Mouse (Mus musculus): Measurements from ENCODE around the gene Ppp3r1.

Ppp3r1 gene

GRCm38 (mm10) chr11:17158858-17159737 lies at the start of gene Ppp3r1:
Gene Ppp3r1 (plus strand): TSS chr11:17159263.
- ChIA-PET POLR2A (interaction anchor here in 3 of 4 experiments (0.6 to 1.6 kb wide), 10 partner anchors 8 to 258 kb away, joined by 3 to 6 read pairs (median 3); partner anchors contain the start of gene C1d (in 1 of the 3)), CTCF (no interaction called here)

- POLR2A ChIA-PET: no interaction called here
- CTCF ChIA-PET: no interaction called here
These were observed 46.5 kb upstream of the Ppp3r1 start for GRCm38 (mm10) chr11:17112419-17113090.

GRCm38 (mm10) chr11:17126418-17126817 lies 32.6 kb upstream of the Ppp3r1 start:
- ChIA-PET CTCF (no interaction called here), POLR2A (no interaction called here)

GRCm38 (mm10) chr11:17135638-17136037 lies 23.4 kb upstream of the Ppp3r1 start:
- CTCF ChIA-PET: no interaction called here
- POLR2A ChIA-PET: no interaction called here

- CTCF ChIA-PET: interaction anchor here in 2 of 4 experiments (0.6 to 0.7 kb wide), 2 partner anchors 10 to 148 kb away, joined by 4 to 6 read pairs; no protein-coding TSS in a partner anchor
- POLR2A ChIA-PET: interaction anchor here in 1 of 4 experiments (0.7 kb wide), 1 partner anchor 25 kb away, joined by 3 read pairs; no protein-coding TSS in a partner anchor
These were observed 20.6 kb upstream of the Ppp3r1 start for GRCm38 (mm10) chr11:17138306-17139033.

GRCm38 (mm10) chr11:17159738-17160241 lies 727 bp downstream of the Ppp3r1 start:
- ChIA-PET POLR2A (interaction anchor here in 2 of 4 experiments (0.8 to 1.7 kb wide), 9 partner anchors 12 to 209 kb away, joined by 3 to 6 read pairs (median 3); partner anchors contain the start of genes Fbxo48 (in 1 of the 2) and Pno1 (in 1 of the 2)), CTCF (interaction anchor here in 1 of 4 experiments (0.9 kb wide), 1 partner anchor 19 kb away, joined by 3 read pairs; no protein-coding TSS in a partner anchor)

GRCm38 (mm10) chr11:17160242-17160641 lies 1.2 kb downstream of the Ppp3r1 start:
- POLR2A ChIA-PET: interaction anchor here in 2 of 4 experiments (0.6 to 1.7 kb wide), 12 partner anchors 11 to 652 kb away, joined by 3 to 6 read pairs (median 3); partner anchors contain the start of genes C1d (in 2 of the 2), Fbxo48 (in 1 of the 2), Pno1 (in 1 of the 2) and Sec61g (in 1 of the 2)
- CTCF ChIA-PET: interaction anchor here in 1 of 4 experiments (0.9 kb wide), 1 partner anchor 18 kb away, joined by 3 read pairs; no protein-coding TSS in a partner anchor

GRCm38 (mm10) chr11:17163956-17164355 lies 4.9 kb downstream of the Ppp3r1 start:
- POLR2A ChIA-PET: interaction anchor here in 2 of 4 experiments (1.0 to 1.3 kb wide), 3 partner anchors 8 to 43 kb away, joined by 3 read pairs; no protein-coding TSS in a partner anchor
- CTCF ChIA-PET: no interaction called here

- CTCF ChIA-PET: interaction anchor here in 1 of 4 experiments (0.5 kb wide), 1 partner anchor 22 kb away, joined by 4 read pairs; no protein-coding TSS in a partner anchor
- POLR2A ChIA-PET: interaction anchor here in 2 of 4 experiments (0.9 to 2.7 kb wide), 7 partner anchors 8 to 45 kb away, joined by 3 to 9 read pairs (median 4); partner anchors contain the start of genes Pno1 (in 1 of the 2), Ppp3r1 (in 1 of the 2) and Wdr92 (in 1 of the 2)
These were observed 7.6 kb downstream of the Ppp3r1 start for GRCm38 (mm10) chr11:17166627-17167026.

- CTCF ChIA-PET: no interaction called here
- POLR2A ChIA-PET: interaction anchor here in 1 of 4 experiments (0.9 to 1.7 kb wide), 2 partner anchors 23 to 661 kb away, joined by 4 to 6 read pairs; partner anchors contain the start of gene Sec61g
These were observed 10.2 kb downstream of the Ppp3r1 start for GRCm38 (mm10) chr11:17169262-17169661.

GRCm38 (mm10) chr11:17170938-17171729 lies 12.1 kb downstream of the Ppp3r1 start:
- ChIA-PET CTCF (no interaction called here), POLR2A (interaction anchor here in 2 of 4 experiments (0.8 to 2.6 kb wide), 9 partner anchors 11 to 40 kb away, joined by 3 to 6 read pairs (median 3); partner anchors contain the start of genes Pno1 (in 1 of the 2), Ppp3r1 (in 1 of the 2) and Wdr92 (in 1 of the 2))

- POLR2A ChIA-PET: interaction anchor here in 2 of 4 experiments (0.9 to 2.6 kb wide), 7 partner anchors 8 to 39 kb away, joined by 3 to 6 read pairs (median 4); partner anchors contain the start of genes Wdr92 (in 2 of the 2), Pno1 (in 1 of the 2) and Ppp3r1 (in 1 of the 2)
- CTCF ChIA-PET: no interaction called here
These were observed 13.2 kb downstream of the Ppp3r1 start for GRCm38 (mm10) chr11:17172300-17172699.

GRCm38 (mm10) chr11:17176638-17177037 lies 17.6 kb downstream of the Ppp3r1 start:
- POLR2A ChIA-PET: interaction anchor here in 1 of 4 experiments (1.1 to 1.8 kb wide), 2 partner anchors 9 to 15 kb away, joined by 3 to 9 read pairs; no protein-coding TSS in a partner anchor
- CTCF ChIA-PET: no interaction called here

- POLR2A ChIA-PET: interaction anchor here in 1 of 4 experiments (1.5 to 1.9 kb wide), 2 partner anchors 8 to 14 kb away, joined by 5 to 6 read pairs; no protein-coding TSS in a partner anchor
- CTCF ChIA-PET: no interaction called here
These were observed 21.7 kb downstream of the Ppp3r1 start for GRCm38 (mm10) chr11:17180753-17181152.

- ChIA-PET CTCF (interaction anchor here in 1 of 4 experiments (0.7 kb wide), 1 partner anchor 11 kb away, joined by 3 read pairs; no protein-coding TSS in a partner anchor), POLR2A (interaction anchor here in 3 of 4 experiments (0.6 to 1.9 kb wide), 7 partner anchors 9 to 165 kb away, joined by 3 to 6 read pairs (median 4); no protein-coding TSS in a partner anchor)
These were observed 22.7 kb downstream of the Ppp3r1 start, which contains the start of gene Wdr92 for GRCm38 (mm10) chr11:17181807-17182206. Gene Wdr92 (plus strand): TSS chr11:17182107.

GRCm38 (mm10) chr11:17183165-17183564 lies 24.1 kb downstream of the Ppp3r1 start:
- ChIA-PET CTCF (no interaction called here), POLR2A (interaction anchor here in 2 of 4 experiments (0.5 to 1.8 kb wide), 9 partner anchors 9 to 574 kb away, joined by 3 to 5 read pairs (median 3); partner anchors contain the start of gene Pno1 (in 1 of the 2))

GRCm38 (mm10) chr11:17187649-17188048 lies 28.6 kb downstream of the Ppp3r1 start:
- CTCF ChIA-PET: no interaction called here
- POLR2A ChIA-PET: interaction anchor here in 1 of 4 experiments (1.0 to 1.2 kb wide), 2 partner anchors 21 to 29 kb away, joined by 3 read pairs; no protein-coding TSS in a partner anchor
